Mouse (Mus musculus) heart, embryonic 15.5 days (tissue): ENCODE measurements around the gene Zfp768. TPM values are rescaled to one million over a fixed set of nuclear protein-coding genes. Genes with fewer than 3 reads are reported as not detected.
A peak's percentile ranks its signal among the peaks of the same experiment; 100 is the strongest.

Experiments
- ATAC-seq: fragments of 200-750 bp; cut with Nextera tagmentation; replicated peaks from 2 replicates; pipeline ENCODE4 v1.8.0; 2017; ENCODE audit warnings: low read depth, moderate TSS enrichment; ENCODE audit not compliant: insufficient number of reproducible peaks, insufficient read depth, low FRiP score
- H3K27ac ChIP-seq: fragments of 300-500 bp; sonication (generic); 2 replicates; pipeline ENCODE4 v1.5.1; 2015; ENCODE audit warnings: mild to moderate bottlenecking, inconsistent platforms
- H3K27me3 ChIP-seq: fragments of 300-500 bp; sonication (generic); 2 replicates; pipeline ENCODE4 v1.6.1; 2015; ENCODE audit warnings: inconsistent platforms
- H3K36me3 ChIP-seq: fragments of 300-500 bp; sonication (generic); 2 replicates; pipeline ENCODE4 v1.6.1; 2015; ENCODE audit warnings: mild to moderate bottlenecking, inconsistent platforms
- H3K4me1 ChIP-seq: fragments of 300-500 bp; sonication (generic); replicated peaks from 2 replicates; pipeline ENCODE4 v1.6.1; 2015; ENCODE audit warnings: inconsistent platforms
- H3K4me2 ChIP-seq: fragments of 300-500 bp; sonication (generic); 2 replicates; pipeline ENCODE4 v1.6.1; 2015; ENCODE audit warnings: inconsistent platforms, mild to moderate bottlenecking, moderate library complexity
- H3K4me3 ChIP-seq: fragments of 300-500 bp; sonication (generic); 2 replicates; pipeline ENCODE4 v1.5.1; 2015; ENCODE audit warnings: mild to moderate bottlenecking, inconsistent platforms
- H3K9ac ChIP-seq: fragments of 300-500 bp; sonication (generic); 2 replicates; pipeline ENCODE4 v1.6.1; 2015; ENCODE audit warnings: mild to moderate bottlenecking, inconsistent platforms
- H3K9me3 ChIP-seq: fragments of 300-500 bp; sonication (generic); replicated peaks from 2 replicates; pipeline ENCODE4 v1.6.1; 2016; ENCODE audit warnings: inconsistent platforms
- WGBS: fragments of 180-500 bp; shearing (Covaris S2); methylation state at CpG from one replicate; pipeline ENCODE4 v1.1.7; 2015; ENCODE audit warnings: mixed read lengths; 5-methylcytosine and 5-hydroxymethylcytosine counted together
- polyA plus RNA-seq: library from polyadenylated mRNA; unstranded; fragments of >200 nt; fragmentation: Nextera tagmentation; extraction: Ambion mirVana; gene quantifications from 2 replicates; pipeline ENCODE4 v1.2.1, GENCODE M21; 2015

The Zfp768 gene
- polyA plus RNA-seq, 1 experiment from 2014 or later: 17.1 TPM

- Histone ChIP-seq H3K36me3 (no peaks in the 10 kb centered on the region), H3K27me3 (no peaks in the 10 kb centered on the region), H3K4me3 (peak overlapping the region; percentile 6; the same call in 1 of the 2 replicates), H3K4me1 (peaks cover 7% of the 10 kb centered on the region), H3K27ac (no peak overlapping the region), H3K9me3 (no peaks in the 10 kb centered on the region), H3K9ac (no peak overlapping the region), H3K4me2 (peak overlapping the region; percentile 16; the same call in 1 of the 2 replicates)
- 72% methylated on average over 5 of the region's 5 CpGs for WGBS
- ATAC-seq: no peak
These were observed 48.4 kb downstream of the Zfp768 start for GRCm38 (mm10) chr7:127296786-127297555.

DNA sequence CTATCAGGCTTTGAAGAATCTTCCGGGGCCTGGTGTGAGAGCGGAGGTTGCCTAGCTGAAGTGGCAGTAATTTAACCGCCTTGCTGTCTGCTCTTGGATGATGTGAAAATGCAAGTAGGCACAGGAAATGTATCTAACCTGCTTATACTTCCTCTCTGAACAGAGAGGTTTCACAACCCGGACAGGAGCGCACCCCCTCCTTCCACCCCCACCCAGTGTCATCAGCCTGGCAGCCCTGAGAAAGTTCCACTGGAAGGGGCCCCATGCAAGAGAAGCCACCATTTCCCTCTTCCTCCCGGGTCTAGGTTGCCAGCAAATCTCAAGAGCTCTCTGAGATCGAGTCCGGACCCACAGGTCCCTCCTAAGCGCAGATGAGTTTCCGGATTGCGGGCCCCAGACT, 49.3 kb downstream of the Zfp768 start, which contains the start of gene Itgal:
TSS of gene Itgal (plus strand) at position 163 of the 400 bp plus-strand sequence.
- Histone ChIP-seq H3K4me2 (peak within 1 kb of the TSS; percentile 16; the same call in 1 of the 2 replicates), H3K9me3 (no peaks in the 10 kb centered on the region), H3K36me3 (no peaks in the 10 kb centered on the region), H3K27me3 (no peaks in the 10 kb centered on the region), H3K9ac (no peak within 1 kb of the TSS), H3K4me3 (peak within 1 kb of the TSS; percentile 6; the same call in 1 of the 2 replicates), H3K4me1 (peaks cover 7% of the 10 kb centered on the region), H3K27ac (no peak within 1 kb of the TSS)
- WGBS: 75% methylated on average over 11 of the region's 11 CpGs
- ATAC-seq: no peak

Other genes starting within 250 kb of the Zfp768 start
- gene Qprt, start 223.4 kb downstream of the Zfp768 start, polyA plus RNA-seq: 1.8 and 2.6 TPM in 2 replicates
- 0.23 and 1.5 TPM in 2 replicates for gene Spn, start 207.8 kb downstream of the Zfp768 start, polyA plus RNA-seq
- gene Cd2bp2, start 149.5 kb downstream of the Zfp768 start, polyA plus RNA-seq: 35.4 and 42.5 TPM in 2 replicates
- 17.0 and 21.3 TPM in 2 replicates for gene Tbc1d10b, start 137.1 kb downstream of the Zfp768 start, polyA plus RNA-seq
- 11.6 and 15.4 TPM in 2 replicates for gene Mylpf, start 136.7 kb downstream of the Zfp768 start, polyA plus RNA-seq
- 17.8 and 23.7 TPM in 2 replicates for gene Zfp553, start 112.5 kb downstream of the Zfp768 start, polyA plus RNA-seq
- 22.8 and 33.9 TPM in 2 replicates for gene Sept1, start 112.5 kb downstream of the Zfp768 start, polyA plus RNA-seq
- 32.0 and 38.8 TPM in 2 replicates for gene Zfp771, start 101.3 kb downstream of the Zfp768 start, polyA plus RNA-seq
- gene Dctpp1, start 84.9 kb downstream of the Zfp768 start, polyA plus RNA-seq: 134 and 135 TPM in 2 replicates
- gene Sephs2, start 71.5 kb downstream of the Zfp768 start, polyA plus RNA-seq: 51.9 and 54.8 TPM in 2 replicates
- gene Itgal, start 49.3 kb downstream of the Zfp768 start, polyA plus RNA-seq: 1.3 and 5.1 TPM in 2 replicates
- 4.6 and 5.6 TPM in 2 replicates for gene Zfp747, start 30.5 kb upstream of the Zfp768 start, polyA plus RNA-seq
- 3.0 and 4.4 TPM in 2 replicates for gene 9130019O22Rik, start 41.6 kb upstream of the Zfp768 start, polyA plus RNA-seq
- gene E430018J23Rik, start 48.0 kb upstream of the Zfp768 start, polyA plus RNA-seq: 3.7 and 4.8 TPM in 2 replicates
- gene Zfp764, start 61.2 kb upstream of the Zfp768 start, polyA plus RNA-seq: 4.8 and 6.3 TPM in 2 replicates
- 12.0 and 15.6 TPM in 2 replicates for gene Zfp688, start 76.5 kb upstream of the Zfp768 start, polyA plus RNA-seq
- 3.9 and 5.6 TPM in 2 replicates for gene Zfp689, start 103.6 kb upstream of the Zfp768 start, polyA plus RNA-seq
- 27.7 and 32.6 TPM in 2 replicates for gene Prr14, start 114.0 kb upstream of the Zfp768 start, polyA plus RNA-seq
- gene Fbrs, start 133.6 kb upstream of the Zfp768 start, polyA plus RNA-seq: 7.0 and 9.0 TPM in 2 replicates
- 25.7 and 41.5 TPM in 2 replicates for gene Srcap, start 166.4 kb upstream of the Zfp768 start, polyA plus RNA-seq
- gene Gm42715, start 174.0 kb upstream of the Zfp768 start, polyA plus RNA-seq: 8.2 and 9.0 TPM in 2 replicates
- gene Tmem265, start 215.8 kb upstream of the Zfp768 start, polyA plus RNA-seq: 2.9 and 4.1 TPM in 2 replicates
- 27.5 and 36.5 TPM in 2 replicates for gene Phkg2, start 227.8 kb upstream of the Zfp768 start, polyA plus RNA-seq
- gene Ccdc189, start 243.0 kb upstream of the Zfp768 start, polyA plus RNA-seq: 10.6 and 12.6 TPM in 2 replicates
- 27.9 and 32.3 TPM in 2 replicates for gene Rnf40, start 243.2 kb upstream of the Zfp768 start, polyA plus RNA-seq